In genomic region chr6:100254671-100255070, GRCm38 (mm10) we compare ENCODE assay signal across 22 mouse cellular contexts.
"Had no signal": no experiment of that assay in that cellular context is flagged by ENCODE, and none has a peak within 500 bp of the region (broad histone marks: within the 10 kb centered on the region; RNA-seq: fewer than 3 reads in every experiment).

No protein-coding gene starts in this region.

- ATAC-seq: intestine, postnatal 0 days; liver, embryonic 12.5 days; midbrain, embryonic 13.5 days; midbrain, embryonic 16.5 days had no signal

- H3K4me1 ChIP-seq: stomach, embryonic 15.5 days had no signal

- H3K4me3 ChIP-seq: layer of hippocampus, adult 2 months; limb, embryonic 10.5 days; limb, embryonic 13.5 days; liver, embryonic 12.5 days; liver, embryonic 15.5 days; megakaryocyte, embryonic 14.5 days; midbrain, embryonic 10.5 days; midbrain, embryonic 13.5 days; myocyte; neural tube, embryonic 13.5 days; stomach, embryonic 15.5 days had no signal

- H3K4me2 ChIP-seq: limb, embryonic 13.5 days; liver, embryonic 12.5 days; liver, embryonic 15.5 days; midbrain, embryonic 13.5 days; neural tube, embryonic 13.5 days; stomach, embryonic 15.5 days had no signal

- H3K9ac ChIP-seq: limb, embryonic 13.5 days; liver, embryonic 12.5 days; liver, embryonic 15.5 days; midbrain, embryonic 13.5 days; neural tube, embryonic 13.5 days; stomach, embryonic 15.5 days had no signal

- H3K9me3 ChIP-seq: limb, embryonic 10.5 days; limb, embryonic 13.5 days; liver, embryonic 12.5 days; liver, embryonic 15.5 days; megakaryocyte, embryonic 14.5 days; midbrain, embryonic 10.5 days; midbrain, embryonic 13.5 days; neural tube, embryonic 13.5 days; stomach, embryonic 15.5 days had no signal

- H3K27ac ChIP-seq: kidney, postnatal 0 days; layer of hippocampus, adult 2 months; limb, embryonic 10.5 days; limb, embryonic 13.5 days; liver, embryonic 12.5 days; liver, embryonic 15.5 days; midbrain, embryonic 10.5 days; midbrain, embryonic 13.5 days; neural tube, embryonic 13.5 days; stomach, embryonic 15.5 days had no signal

- H3K27me3 ChIP-seq: limb, embryonic 13.5 days; liver, embryonic 12.5 days; liver, embryonic 15.5 days; megakaryocyte, embryonic 14.5 days; midbrain, embryonic 13.5 days; neural tube, embryonic 13.5 days; stomach, embryonic 15.5 days had no signal

- H3K36me3 ChIP-seq: limb, embryonic 10.5 days; limb, embryonic 13.5 days; liver, embryonic 12.5 days; liver, embryonic 15.5 days; midbrain, embryonic 10.5 days; midbrain, embryonic 13.5 days; neural tube, embryonic 13.5 days; stomach, embryonic 15.5 days had no signal

- DNase-seq: kidney, adult 2 months; kidney, postnatal 25 days; layer of hippocampus, adult 9-11 months; liver; lung, adult 18-20 months; retina, postnatal 1 day; right cerebral cortex, postnatal 25 days; spleen, adult 18-20 months had no signal
